Comparison of ENCODE assay signal across 20 mouse cellular contexts in the genomic region with DNA sequence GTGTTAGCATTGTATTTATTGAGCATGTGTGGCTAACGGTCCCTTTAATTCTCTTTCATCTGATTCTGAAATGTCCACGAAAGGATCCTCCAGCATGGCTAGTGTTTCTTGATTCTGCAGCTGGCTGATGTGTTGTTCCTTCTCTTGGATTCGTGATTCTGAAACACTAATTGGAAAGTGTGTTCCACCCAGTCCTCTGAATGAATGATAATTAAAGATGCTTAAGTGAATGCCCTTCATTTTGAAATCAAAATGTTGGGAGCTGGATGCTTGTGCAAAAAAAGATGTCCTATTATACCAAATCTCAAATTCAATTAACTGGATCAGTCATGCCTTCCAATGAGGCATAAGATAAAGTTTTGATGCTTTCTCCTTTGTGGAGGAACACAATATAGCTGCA.
"Had no signal": no experiment of that assay in that cellular context is flagged by ENCODE, and none has a peak within 500 bp of the region (broad histone marks: within the 10 kb centered on the region; RNA-seq: fewer than 3 reads in every experiment).

No protein-coding gene starts in this region.

- H3K4me2 ChIP-seq: kidney, embryonic 15.5 days; limb, embryonic 12.5 days; limb, embryonic 15.5 days; liver, embryonic 11.5 days; lung, embryonic 14.5 days; midbrain, embryonic 12.5 days; midbrain, embryonic 15.5 days; neural tube, embryonic 13.5 days; stomach, embryonic 15.5 days had no signal

- H3K9ac ChIP-seq: kidney, embryonic 15.5 days; limb, embryonic 12.5 days; limb, embryonic 15.5 days; liver, embryonic 14.5 days; liver, postnatal 0 days; lung, embryonic 14.5 days; midbrain, embryonic 12.5 days; midbrain, embryonic 15.5 days; neural tube, embryonic 13.5 days; stomach, embryonic 15.5 days had no signal

- H3K9me3 ChIP-seq: kidney, embryonic 15.5 days; limb, embryonic 12.5 days; limb, embryonic 15.5 days; midbrain, embryonic 12.5 days; midbrain, embryonic 15.5 days; neural tube, embryonic 13.5 days; stomach, embryonic 15.5 days had no signal

- ATAC-seq: liver, postnatal 0 days; lung, postnatal 0 days; midbrain, embryonic 15.5 days had no signal

- H3K4me1 ChIP-seq: kidney, embryonic 15.5 days; limb, embryonic 12.5 days; limb, embryonic 15.5 days; neural tube, embryonic 13.5 days; stomach, embryonic 15.5 days had no signal

- H3K27ac ChIP-seq: kidney, embryonic 15.5 days; limb, embryonic 12.5 days; limb, embryonic 15.5 days; liver, embryonic 14.5 days; macrophage; midbrain, embryonic 12.5 days; midbrain, embryonic 15.5 days; stomach, embryonic 15.5 days had no signal

- H3K27me3 ChIP-seq: kidney, embryonic 15.5 days; limb, embryonic 12.5 days; limb, embryonic 15.5 days; midbrain, embryonic 12.5 days; midbrain, embryonic 15.5 days; neural tube, embryonic 13.5 days; stomach, embryonic 15.5 days had no signal

- DNase-seq: kidney, adult 8-10 months; kidney, postnatal 10 days; kidney, postnatal 36 days; liver, postnatal 0 days; lung, embryonic 14.5 days; right cerebral cortex, adult 18-20 months; right cerebral cortex, postnatal 14 days; right cerebral cortex, postnatal 4 days; thymus, postnatal 25 days had no signal

- H3K4me3 ChIP-seq: kidney, embryonic 15.5 days; limb, embryonic 12.5 days; limb, embryonic 15.5 days; midbrain, embryonic 12.5 days; midbrain, embryonic 15.5 days; neural tube, embryonic 13.5 days; stomach, embryonic 15.5 days had no signal

- H3K36me3 ChIP-seq: kidney, embryonic 15.5 days; limb, embryonic 12.5 days; limb, embryonic 15.5 days; midbrain, embryonic 12.5 days; midbrain, embryonic 15.5 days; neural tube, embryonic 13.5 days; stomach, embryonic 15.5 days had no signal
